Mouse (Mus musculus) intestine, embryonic 16.5 days (tissue): Measurements from ENCODE around the gene Wnt16. TPM values are rescaled to one million over a fixed set of nuclear protein-coding genes. Genes with fewer than 3 reads are reported as not detected.
A peak's percentile ranks its signal among the peaks of the same experiment; 100 is the strongest.
"Not testable (repeated sequence)": the region's sequence is repeated elsewhere in the genome, so short reads cannot be mapped to it uniquely, and the experiment has no call there.

Experiments used
- ATAC-seq: fragments of 200-750 bp; cut with Nextera tagmentation; 2 replicates; pipeline ENCODE4 v1.8.0; 2017; ENCODE audit warnings: moderate TSS enrichment, moderate library complexity
- H3K27ac ChIP-seq: fragments of 300-500 bp; sonication (generic); 2 replicates; pipeline ENCODE4 v1.5.1; 2014; ENCODE audit warnings: mild to moderate bottlenecking, low read length
- H3K27me3 ChIP-seq: fragments of 300-500 bp; sonication (generic); replicated peaks from 2 replicates; pipeline ENCODE4 v1.6.1; 2014; ENCODE audit warnings: low read length, control low read depth, mixed read lengths; ENCODE audit not compliant: control insufficient read depth, insufficient read depth
- H3K36me3 ChIP-seq: fragments of 300-500 bp; sonication (generic); 2 replicates; pipeline ENCODE4 v1.6.1; 2014; ENCODE audit warnings: low read length, control low read depth; ENCODE audit not compliant: control insufficient read depth, insufficient read depth
- H3K4me1 ChIP-seq: fragments of 300-500 bp; sonication (generic); 2 replicates; pipeline ENCODE4 v1.6.1; 2014; ENCODE audit warnings: low read length, control low read depth, mixed read lengths; ENCODE audit not compliant: control insufficient read depth, insufficient read depth
- H3K4me2 ChIP-seq: fragments of 300-500 bp; sonication (generic); 2 replicates; pipeline ENCODE4 v1.6.1; 2014; ENCODE audit warnings: low read depth, low read length, control low read depth
- H3K4me3 ChIP-seq: fragments of 300-500 bp; sonication (generic); 2 replicates; pipeline ENCODE4 v1.5.1; 2014; ENCODE audit warnings: mild to moderate bottlenecking, low read length
- H3K9ac ChIP-seq: fragments of 300-500 bp; sonication (generic); 2 replicates; pipeline ENCODE4 v1.6.1; 2014; ENCODE audit warnings: low read depth, low read length
- H3K9me3 ChIP-seq: fragments of 300-500 bp; sonication (generic); 2 replicates; pipeline ENCODE4 v1.6.1; 2016; ENCODE audit warnings: low read length, control low read depth; ENCODE audit not compliant: control insufficient read depth
- WGBS: fragments of 180-500 bp; shearing (Covaris S2); extraction: QIAGEN DNeasy Blood & Tissue Kit; methylation state at CpG from one replicate; pipeline ENCODE4 v1.1.7; 2014; 5-methylcytosine and 5-hydroxymethylcytosine counted together
- polyA plus RNA-seq: library from polyadenylated mRNA; unstranded; fragments of >200 nt; fragmentation: Nextera tagmentation; extraction: Ambion mirVana; gene quantifications from 2 replicates; pipeline ENCODE4 v1.2.1, GENCODE M21; 2015

Gene Wnt16
- polyA plus RNA-seq, result 0.16 and 0.23 TPM in 2 replicates

- ATAC-seq, result peak; percentile 67
- Histone ChIP-seq H3K9me3 (no peaks in the 10 kb centered on the region), H3K36me3 (no peaks in the 10 kb centered on the region), H3K9ac (peak within 1 kb of the TSS; percentile 23), H3K4me3 (peak within 1 kb of the TSS; percentile 41), H3K4me1 (peaks cover 20% of the 10 kb centered on the region), H3K4me2 (peak within 1 kb of the TSS; percentile 71), H3K27me3 (peaks cover 23% of the 10 kb centered on the region), H3K27ac (no peak within 1 kb of the TSS)
- 5% methylated on average over 20 of the region's 20 CpGs for WGBS
Measured at GRCm38 (mm10) chr6:22288004-22288736, at the start of gene Wnt16. Gene Wnt16, plus strand, starts transcription at chr6:22288227.

GRCm38 (mm10) chr6:22243321-22243720 lies 44.7 kb upstream of the Wnt16 start:
- 77% methylated on average over 8 of the region's 8 CpGs for WGBS
- no peak overlapping the region for H3K27ac ChIP-seq

GRCm38 (mm10) chr6:22246696-22247095 lies 41.3 kb upstream of the Wnt16 start:
- no peak overlapping the region for H3K4me2 ChIP-seq
- H3K4me1 ChIP-seq, result no peaks in the 10 kb centered on the region
- H3K9me3 ChIP-seq, result no peaks in the 10 kb centered on the region
- no peaks in the 10 kb centered on the region for H3K27me3 ChIP-seq
- H3K36me3 ChIP-seq, result no peaks in the 10 kb centered on the region
- H3K4me3 ChIP-seq, result no peak overlapping the region
- H3K9ac ChIP-seq, result no peak overlapping the region
- ATAC-seq, result no peak
- H3K27ac ChIP-seq, result no peak overlapping the region
- WGBS, result 72% methylated on average over 2 of the region's 2 CpGs

More at GRCm38 (mm10) chr6:22243321-22243720, 44.7 kb upstream of the Wnt16 start:
- Histone ChIP-seq H3K4me1 (no peaks in the 10 kb centered on the region), H3K9ac (no peak overlapping the region), H3K9me3 (no peaks in the 10 kb centered on the region), H3K27me3 (no peaks in the 10 kb centered on the region), H3K36me3 (no peaks in the 10 kb centered on the region), H3K4me2 (no peak overlapping the region), H3K4me3 (no peak overlapping the region)
- ATAC-seq, result no peak

- ATAC-seq, result peak; percentile 96
- H3K9ac ChIP-seq, result no peak overlapping the region
- no peaks in the 10 kb centered on the region for H3K27me3 ChIP-seq
- H3K36me3 ChIP-seq, result no peaks in the 10 kb centered on the region
- 50% methylated on average over 4 of the region's 4 CpGs for WGBS
- no peak overlapping the region for H3K4me2 ChIP-seq
- no peaks in the 10 kb centered on the region for H3K4me1 ChIP-seq
- H3K4me3 ChIP-seq, result no peak overlapping the region
- no peaks in the 10 kb centered on the region for H3K9me3 ChIP-seq
- no peak overlapping the region for H3K27ac ChIP-seq
Measured at GRCm38 (mm10) chr6:22258784-22259183, 29.2 kb upstream of the Wnt16 start.

GRCm38 (mm10) chr6:22262519-22262918 lies 25.5 kb upstream of the Wnt16 start:
- ATAC-seq, result no peak
- H3K9ac ChIP-seq, result no peak overlapping the region
- no peaks in the 10 kb centered on the region for H3K9me3 ChIP-seq
- H3K27me3 ChIP-seq, result no peaks in the 10 kb centered on the region
- no peak overlapping the region for H3K4me3 ChIP-seq
- H3K4me1 ChIP-seq, result no peaks in the 10 kb centered on the region
- H3K4me2 ChIP-seq, result no peak overlapping the region
- no peak overlapping the region for H3K27ac ChIP-seq
- H3K36me3 ChIP-seq, result no peaks in the 10 kb centered on the region
- 58% methylated on average over 4 of the region's 4 CpGs for WGBS

GRCm38 (mm10) chr6:22264094-22264493 lies 23.9 kb upstream of the Wnt16 start:
- H3K9me3 ChIP-seq, H3K4me1 ChIP-seq, H3K27me3 ChIP-seq, H3K9ac ChIP-seq, H3K4me2 ChIP-seq, H3K4me3 ChIP-seq, ATAC-seq, H3K27ac ChIP-seq, H3K36me3 ChIP-seq: not testable (repeated sequence)
- 83% methylated on average over 8 of the region's 8 CpGs for WGBS

- ATAC-seq, result no peak
- no peak overlapping the region for H3K9ac ChIP-seq
- no peak overlapping the region for H3K4me2 ChIP-seq
- H3K27ac ChIP-seq, result no peak overlapping the region
- H3K4me1 ChIP-seq, result no peaks in the 10 kb centered on the region
- no peaks in the 10 kb centered on the region for H3K9me3 ChIP-seq
- H3K4me3 ChIP-seq, result no peak overlapping the region
- H3K27me3 ChIP-seq, result no peaks in the 10 kb centered on the region
- H3K36me3 ChIP-seq, result no peaks in the 10 kb centered on the region
- WGBS, result 80% methylated on average over 4 of the region's 4 CpGs
Measured at GRCm38 (mm10) chr6:22266018-22266417, 22.0 kb upstream of the Wnt16 start.

GRCm38 (mm10) chr6:22267807-22268667 lies 20.0 kb upstream of the Wnt16 start:
- H3K4me2 ChIP-seq, result no peak overlapping the region
- ATAC-seq, result no peak
- no peak overlapping the region for H3K9ac ChIP-seq
- H3K36me3 ChIP-seq, result no peaks in the 10 kb centered on the region
- no peaks in the 10 kb centered on the region for H3K9me3 ChIP-seq
- no peaks in the 10 kb centered on the region for H3K4me1 ChIP-seq
- no peak overlapping the region for H3K27ac ChIP-seq
- no peaks in the 10 kb centered on the region for H3K27me3 ChIP-seq
- 71% methylated on average over 5 of the region's 5 CpGs for WGBS
- H3K4me3 ChIP-seq, result no peak overlapping the region

- Histone ChIP-seq H3K9me3 (no peaks in the 10 kb centered on the region), H3K36me3 (no peaks in the 10 kb centered on the region), H3K4me2 (no peak overlapping the region), H3K9ac (no peak overlapping the region), H3K4me1 (no peaks in the 10 kb centered on the region), H3K27me3 (no peaks in the 10 kb centered on the region), H3K27ac (no peak overlapping the region), H3K4me3 (no peak overlapping the region)
- no peak for ATAC-seq
Measured at GRCm38 (mm10) chr6:22268677-22269076, 19.4 kb upstream of the Wnt16 start.
